Mouse (Mus musculus) left cerebral cortex, postnatal 10 days (tissue): ENCODE measurements around the gene Gpr141. TPM values are rescaled to one million over a fixed set of nuclear protein-coding genes. Genes with fewer than 3 reads are reported as not detected.
"Not testable (repeated sequence)": the region's sequence is repeated elsewhere in the genome, so short reads cannot be mapped to it uniquely, and the experiment has no call there.

ENCODE experiments used
- DNase-seq, 2 experiments: peaks; one replicate each; pipeline ENCODE4 v3.0.0; 2021 to 2022; ENCODE audit warnings: low spot score in 2 of 2, mixed read lengths in 1 of 2; ENCODE audit errors: extremely low spot score in 1 of 2
- intact Hi-C: fragments of 180-260 bp; cut with DNase I; formaldehyde crosslinking; loops from one replicate; pipeline ENCODE4 v1.15.1; 2025
- total RNA-seq, 2 experiments: library from RNA; stranded (reverse); gene quantifications; 2 replicates each; pipeline ENCODE4 v1.2.3; 2021

Gpr141 gene
- total RNA-seq: not detected

DNA sequence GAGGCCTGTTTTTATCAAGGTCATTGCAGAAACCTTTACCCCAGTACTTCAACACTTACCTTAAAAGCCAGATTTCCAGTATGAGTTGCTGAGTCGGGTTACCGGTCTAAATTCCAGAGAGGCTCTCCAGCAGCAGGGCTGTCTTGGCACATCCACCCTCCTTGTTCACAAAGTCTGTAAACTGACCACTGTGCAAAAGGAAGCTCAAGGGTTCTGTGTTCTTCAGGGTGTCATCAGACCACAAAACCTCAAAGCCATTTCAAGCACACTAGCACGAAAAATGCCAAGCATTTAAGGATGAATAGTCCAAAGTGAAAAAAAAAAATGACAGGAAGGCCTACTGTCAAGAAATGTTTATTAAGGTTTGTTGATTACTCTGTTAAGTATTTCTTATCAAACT, at the start of gene Gpr141:
TSS of gene Gpr141 (minus strand) at position 187 of the 400 bp plus-strand sequence.
- DNase-seq: no peak
- intact Hi-C loops: no loop called here

GRCm38 (mm10) chr13:19864241-19864640, 40.2 kb upstream of the Gpr141 start:
- intact Hi-C loops: no loop called here
- no peak for DNase-seq

- no peak for DNase-seq
- intact Hi-C loops: no loop called here
These were observed 30.7 kb upstream of the Gpr141 start for GRCm38 (mm10) chr13:19854629-19855333.

- no peak for DNase-seq
- intact Hi-C loops: no loop called here
These were observed 30.0 kb upstream of the Gpr141 start for GRCm38 (mm10) chr13:19854049-19854448.

DNA sequence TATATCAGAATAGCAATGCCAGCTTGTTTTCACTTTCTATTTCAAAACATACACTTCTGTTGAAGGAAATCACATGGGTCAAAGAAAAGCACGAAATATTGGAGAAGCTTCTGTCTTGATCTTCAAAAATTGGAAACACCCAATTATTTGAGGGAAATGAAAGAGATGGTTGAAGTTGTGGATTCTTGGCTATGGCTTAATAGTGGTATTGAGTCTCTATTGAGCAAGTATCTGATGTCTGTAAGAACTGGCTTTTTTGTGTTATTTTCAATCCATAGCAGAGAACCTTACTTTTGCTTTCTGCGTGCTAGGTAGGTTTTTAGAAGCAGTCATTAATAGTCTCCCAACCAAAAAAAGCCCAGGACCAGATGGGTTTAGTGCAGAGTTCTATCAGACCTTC, 19.4 kb upstream of the Gpr141 start:
- DNase-seq: no peak
- intact Hi-C loops: no loop called here

GRCm38 (mm10) chr13:19842707-19843106, 18.6 kb upstream of the Gpr141 start:
- no peak for DNase-seq
- intact Hi-C loops: no loop called here

- intact Hi-C loops: no loop called here
- DNase-seq: no peak
These were observed 17.6 kb upstream of the Gpr141 start for GRCm38 (mm10) chr13:19841615-19842014.

DNA sequence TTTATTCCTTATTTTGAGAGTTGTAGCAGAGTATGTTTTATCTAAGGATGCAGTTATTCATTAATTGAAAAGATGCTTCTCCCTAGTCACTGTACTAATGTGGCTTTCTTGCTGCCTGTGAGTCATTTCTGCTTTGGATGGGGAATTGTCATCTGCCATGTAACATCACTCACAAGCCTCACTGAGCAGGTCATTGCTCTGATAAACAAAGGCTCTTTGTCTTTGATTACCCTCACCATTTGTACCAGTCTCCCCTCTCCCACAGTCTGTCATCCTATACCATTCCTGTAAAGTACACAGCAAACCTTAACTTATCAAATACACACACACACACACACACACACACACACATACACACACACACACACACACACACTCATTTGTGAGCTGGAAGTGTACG, 16.1 kb upstream of the Gpr141 start:
- DNase-seq: no peak
- intact Hi-C loops: no loop called here

- intact Hi-C loops: no loop called here
- DNase-seq: no peak
These were observed 6.5 kb upstream of the Gpr141 start for GRCm38 (mm10) chr13:19830560-19830959.

DNA sequence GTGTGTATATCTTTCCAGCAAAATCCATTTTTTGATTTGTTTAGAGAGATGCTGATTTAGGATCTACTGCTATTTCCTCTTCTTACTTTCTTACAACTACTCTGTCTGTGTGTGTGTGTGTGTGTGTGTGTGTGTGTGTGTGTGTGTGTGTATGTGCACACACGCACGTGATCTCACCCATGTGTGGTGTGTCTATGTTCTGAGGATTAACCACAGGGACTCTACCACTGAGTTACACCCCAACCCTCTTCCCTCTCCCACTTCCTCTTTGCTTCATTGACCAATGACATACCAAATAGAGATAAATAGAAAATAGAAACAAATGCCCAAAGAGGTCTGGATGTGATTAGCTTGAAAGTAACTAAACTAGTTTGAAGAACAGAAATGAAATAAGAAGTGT, 4.0 kb upstream of the Gpr141 start:
- intact Hi-C loops: no loop called here
- no peak for DNase-seq

DNA sequence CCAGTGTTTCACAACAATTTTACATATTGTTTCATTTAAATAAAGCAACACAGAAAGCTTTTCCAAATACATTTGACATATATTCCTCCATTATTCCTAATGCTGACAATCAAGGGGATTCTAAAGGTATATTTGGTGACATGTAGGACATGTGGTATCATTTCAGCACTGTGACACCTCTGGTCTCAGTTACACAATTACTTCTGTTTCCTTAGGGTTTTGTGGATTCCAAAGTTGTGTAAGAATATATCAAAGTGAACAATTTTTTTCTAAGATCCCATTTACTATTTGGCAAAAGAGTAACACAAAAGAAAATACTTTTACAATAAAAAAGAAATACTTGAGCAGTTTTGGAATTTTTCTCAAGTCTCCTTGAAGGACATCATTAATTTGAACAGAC, 2.4 kb downstream of the Gpr141 start:
- intact Hi-C loops: no loop called here

DNA sequence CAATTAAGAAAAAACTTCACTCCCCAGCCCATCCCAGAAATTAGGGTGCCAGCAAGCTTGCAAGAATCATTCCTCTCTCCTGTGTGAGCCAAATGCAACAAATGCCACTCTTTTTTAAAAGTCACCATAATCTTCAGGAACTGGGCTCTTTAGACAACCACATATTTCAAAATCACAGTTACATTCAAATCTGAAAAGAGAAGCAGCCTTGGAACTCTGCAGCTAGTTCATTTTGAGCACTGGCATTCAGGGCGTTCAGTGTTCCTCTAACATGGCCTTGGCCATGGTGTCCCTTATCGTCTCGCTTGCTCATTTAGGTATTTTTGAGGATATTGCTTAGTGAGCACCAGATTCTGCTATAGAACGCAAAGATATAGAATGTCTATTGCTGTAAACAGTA, 4.1 kb downstream of the Gpr141 start:
- intact Hi-C loops: no loop called here
- no peak for DNase-seq

More for the DNA sequence above, 2.4 kb downstream of the Gpr141 start:
- DNase-seq: no peak

DNA sequence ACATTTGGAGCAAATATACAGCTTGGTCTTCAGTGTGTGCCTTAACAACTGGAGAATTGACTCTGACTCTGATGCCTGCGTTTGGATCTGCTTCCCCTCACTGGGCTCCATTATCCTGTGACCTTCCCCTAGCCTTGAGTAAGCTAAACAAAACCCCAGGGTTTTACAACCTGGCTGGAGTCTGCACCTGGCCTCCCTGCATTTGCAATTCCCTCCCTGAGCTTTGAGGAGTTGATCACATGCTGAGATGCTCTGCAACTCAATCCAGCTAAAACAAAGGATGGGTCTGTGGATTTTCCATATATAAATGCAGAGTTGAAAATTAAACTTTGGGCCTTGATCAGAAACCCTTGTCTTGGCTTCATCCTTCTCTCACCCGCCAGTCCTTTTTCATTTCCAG, 4.8 kb downstream of the Gpr141 start:
- intact Hi-C loops: no loop called here
- no peak for DNase-seq

GRCm38 (mm10) chr13:19794942-19795341, 29.1 kb downstream of the Gpr141 start:
- intact Hi-C loops: no loop called here
- DNase-seq: no peak

- DNase-seq: no peak
- intact Hi-C loops: no loop called here
These were observed 29.6 kb downstream of the Gpr141 start for GRCm38 (mm10) chr13:19794486-19794885.

DNA sequence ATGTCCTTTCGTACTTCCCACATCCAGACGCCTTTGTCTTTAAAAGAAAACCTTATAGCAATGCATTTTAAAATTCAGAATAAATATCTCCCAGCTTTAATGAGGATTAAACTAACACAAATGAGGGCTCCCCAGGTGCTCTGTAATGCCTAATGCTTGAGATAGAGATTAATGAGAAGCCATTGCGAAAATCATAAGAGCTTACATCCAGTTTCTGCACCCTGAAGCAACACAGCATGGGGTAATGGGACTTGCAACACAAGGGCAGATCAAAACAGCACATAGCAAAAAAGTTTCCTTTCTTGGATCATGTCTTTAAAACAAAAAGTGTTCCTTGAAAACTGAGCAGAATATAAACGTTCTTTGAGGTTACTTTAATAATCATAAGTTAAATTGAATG, 30.3 kb downstream of the Gpr141 start:
- no peak for DNase-seq
- intact Hi-C loops: no loop called here

GRCm38 (mm10) chr13:19787946-19788345, 36.1 kb downstream of the Gpr141 start:
- intact Hi-C loops, DNase-seq: not testable (repeated sequence)

DNA sequence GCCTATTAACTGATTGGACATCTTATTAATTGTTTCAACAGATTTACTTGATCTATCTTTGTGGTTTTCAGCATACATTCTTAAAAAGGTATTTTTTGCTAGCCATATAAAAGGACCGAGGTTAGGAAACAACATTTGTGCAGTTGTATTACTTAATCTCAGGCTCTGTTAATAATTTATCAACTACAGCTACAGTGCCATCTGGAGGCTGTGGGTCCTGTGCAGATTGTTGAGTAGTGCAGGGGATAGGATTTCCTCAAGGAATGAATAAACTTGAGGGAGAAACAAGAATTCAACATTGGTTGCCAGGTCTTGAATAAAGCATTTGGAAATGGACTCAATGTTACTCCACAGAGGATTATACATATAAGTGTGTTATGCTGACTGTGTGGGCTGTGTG, 53.9 kb downstream of the Gpr141 start:
- intact Hi-C loops: no loop called here
- no peak for DNase-seq

DNA sequence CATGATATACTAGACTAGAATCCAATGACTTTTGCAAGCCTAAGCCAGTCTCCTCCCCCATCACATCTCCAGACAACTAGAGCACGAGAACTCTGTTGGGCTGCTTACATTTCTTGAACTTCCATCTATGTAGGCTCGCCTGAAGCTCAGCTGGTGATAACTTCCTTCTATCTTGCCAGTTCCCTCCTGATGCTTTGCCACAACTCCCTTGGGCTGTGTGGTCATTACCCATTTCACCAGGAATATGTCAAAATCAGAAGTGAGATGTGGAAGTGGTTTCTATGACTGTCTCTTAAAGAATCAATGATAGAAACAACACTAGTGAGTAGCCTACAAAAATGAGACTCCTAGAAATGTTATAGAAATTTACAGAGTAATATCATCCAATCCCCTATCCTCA, 56.9 kb downstream of the Gpr141 start:
- intact Hi-C loops: no loop called here
- no peak for DNase-seq

- intact Hi-C loops: no loop called here
- no peak for DNase-seq
These were observed 59.8 kb downstream of the Gpr141 start for GRCm38 (mm10) chr13:19764276-19764675.

DNA sequence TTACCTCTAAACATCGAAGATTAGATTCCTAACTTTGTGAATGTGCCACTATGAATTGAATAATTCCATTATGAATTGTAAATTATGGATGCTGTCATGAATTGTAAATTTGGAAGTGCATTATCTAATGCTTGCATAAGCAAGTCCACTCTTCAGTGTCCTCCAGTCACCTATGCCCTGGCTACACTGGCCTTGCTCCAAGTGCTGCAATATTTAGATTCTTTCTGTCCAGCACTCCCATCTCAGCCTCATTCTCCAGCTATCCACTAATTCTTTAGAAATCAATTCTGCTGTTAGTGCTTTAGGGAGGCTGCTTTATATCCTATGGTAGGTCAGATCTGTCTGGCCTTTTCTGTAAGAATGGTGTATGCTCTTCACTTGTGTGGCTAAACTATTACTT, 60.8 kb downstream of the Gpr141 start:
- DNase-seq: no peak
- intact Hi-C loops: no loop called here
